Mouse (Mus musculus) gastrocnemius, adult 2 months (tissue): ENCODE results near the gene Prm1. TPM values are rescaled to one million over a fixed set of nuclear protein-coding genes. Genes with fewer than 3 reads are reported as not detected.
"Not testable (repeated sequence)": the region's sequence is repeated elsewhere in the genome, so short reads cannot be mapped to it uniquely, and the experiment has no call there.

ENCODE experiments used
- DNase-seq: peaks from one replicate; pipeline ENCODE4 v3.0.0; 2022
- H3K27ac ChIP-seq: fragments of 200-600 bp; 2 replicates; pipeline ENCODE4 v1.8.1; 2022; ENCODE audit warnings: mild to moderate bottlenecking
- H3K4me3 ChIP-seq: fragments of 200-600 bp; 2 replicates; pipeline ENCODE4 v1.8.1; 2022; ENCODE audit warnings: mild to moderate bottlenecking, moderate library complexity
- CTCF ChIP-seq: fragments of 200-600 bp; IDR thresholded peaks from 2 replicates; pipeline ENCODE4 v1.8.1; 2022; ENCODE audit warnings: antibody characterized with exemption, mild to moderate bottlenecking, moderate library complexity
- intact Hi-C: fragments of 180-260 bp; cut with DNase I; formaldehyde crosslinking; loops from one replicate; pipeline ENCODE4 v1.15.1; 2025
- long read RNA-seq, 2 experiments: library from polyadenylated mRNA; stranded (forward); transcript quantifications; one replicate each; pipeline ENCODE4 v2.0.0; 2021
- total RNA-seq, 2 experiments: library from RNA; stranded (reverse); gene quantifications; 2 replicates each; pipeline ENCODE4 v1.2.3; 2021

The Prm1 gene
- not detected for total RNA-seq
- long read RNA-seq, experiment 1: 0 reads
- long read RNA-seq, experiment 2, partial matches to known transcripts: 0 of 1 reads
- long read RNA-seq, experiment 2, other reads (novel, unspliced or antisense): 1 of 1 reads

- no peak for TF ChIP-seq CTCF
- no peak within 1 kb of the TSS for H3K4me3 ChIP-seq
- H3K27ac ChIP-seq: no peak within 1 kb of the TSS
- intact Hi-C loops: no loop called here
- no peak for DNase-seq
These were observed at the start of gene Prm1 for GRCm38 (mm10) chr16:10805789-10806527. Prm1 (minus strand) TSS chr16:10805839.

- H3K27ac ChIP-seq: peak overlapping the region; percentile 20; the same call in 1 of the 2 replicates
- DNase-seq, H3K4me3 ChIP-seq, intact Hi-C loops: not testable (repeated sequence)
These were observed 46.6 kb upstream of the Prm1 start for GRCm38 (mm10) chr16:10852216-10852615.

- Histone ChIP-seq H3K27ac (peak overlapping the region; percentile 86), H3K4me3 (no peak overlapping the region)
- TF ChIP-seq CTCF: no peak
- DNase-seq: no peak
- intact Hi-C loops: no loop called here
These were observed 45.3 kb upstream of the Prm1 start for GRCm38 (mm10) chr16:10850905-10851304.

GRCm38 (mm10) chr16:10849965-10850861 lies 44.6 kb upstream of the Prm1 start:
- H3K4me3 ChIP-seq: peak overlapping the region; percentile 28
- intact Hi-C loops: no loop called here
- DNase-seq: peak; percentile 86
- H3K27ac ChIP-seq: peak overlapping the region; percentile 86
- no peak for TF ChIP-seq CTCF

GRCm38 (mm10) chr16:10846503-10846902 lies 40.9 kb upstream of the Prm1 start:
- TF ChIP-seq CTCF: peak; percentile 82
- DNase-seq: peak; percentile 85
- intact Hi-C loops: loop anchor here (2.0 kb wide), 1 partner anchor 206 kb away; no protein-coding TSS in a partner anchor
- no peak overlapping the region for H3K4me3 ChIP-seq
- H3K27ac ChIP-seq: peak overlapping the region; percentile 49

GRCm38 (mm10) chr16:10845952-10846351 lies 40.3 kb upstream of the Prm1 start:
- H3K4me3 ChIP-seq: no peak overlapping the region
- no peak for DNase-seq
- peak overlapping the region; percentile 44 for H3K27ac ChIP-seq
- intact Hi-C loops: loop anchor here (2.0 kb wide), 3 partner anchors 59 to 275 kb away; no protein-coding TSS in a partner anchor
- no peak for TF ChIP-seq CTCF

GRCm38 (mm10) chr16:10844319-10844670 lies 38.7 kb upstream of the Prm1 start:
- peak overlapping the region; percentile 63 for H3K4me3 ChIP-seq
- TF ChIP-seq CTCF: no peak
- intact Hi-C loops: loop anchor here (2.0 kb wide), 2 partner anchors 57 to 273 kb away; no protein-coding TSS in a partner anchor
- no peak for DNase-seq
- H3K27ac ChIP-seq: peak overlapping the region; percentile 80

- peak; percentile 51 for DNase-seq
- H3K27ac ChIP-seq: peak overlapping the region; percentile 80
- intact Hi-C loops: loop anchor here (2.0 kb wide), 2 partner anchors 57 to 273 kb away; no protein-coding TSS in a partner anchor
These were observed 38.1 kb upstream of the Prm1 start for GRCm38 (mm10) chr16:10843486-10844318.

GRCm38 (mm10) chr16:10842282-10842855 lies 36.7 kb upstream of the Prm1 start:
- H3K4me3 ChIP-seq: no peak overlapping the region
- intact Hi-C loops: no loop called here
- H3K27ac ChIP-seq: peak overlapping the region; percentile 80
- TF ChIP-seq CTCF: no peak
- DNase-seq: peak; percentile 75

More at GRCm38 (mm10) chr16:10843486-10844318, 38.1 kb upstream of the Prm1 start:
- TF ChIP-seq CTCF: no peak
- peak overlapping the region; percentile 63 for H3K4me3 ChIP-seq

- TF ChIP-seq CTCF: no peak
- DNase-seq: no peak
- peak overlapping the region; percentile 80 for H3K27ac ChIP-seq
- H3K4me3 ChIP-seq: no peak overlapping the region
- intact Hi-C loops: no loop called here
These were observed 34.4 kb upstream of the Prm1 start for GRCm38 (mm10) chr16:10840018-10840417.

- peak overlapping the region; percentile 48; the same call in 1 of the 2 replicates for H3K27ac ChIP-seq
- no peak for DNase-seq
- no peak for TF ChIP-seq CTCF
- H3K4me3 ChIP-seq: no peak overlapping the region
- intact Hi-C loops: no loop called here
These were observed 33.0 kb upstream of the Prm1 start for GRCm38 (mm10) chr16:10838487-10839245.
